Mouse (Mus musculus) liver, postnatal 0 days (tissue): ENCODE measurements around the gene Mgat4e. TPM values are rescaled to one million over a fixed set of nuclear protein-coding genes. Genes with fewer than 3 reads are reported as not detected.
"Not testable (repeated sequence)": the region's sequence is repeated elsewhere in the genome, so short reads cannot be mapped to it uniquely, and the experiment has no call there.

ENCODE experiments used
- ATAC-seq: fragments of 200-750 bp; cut with Nextera tagmentation; 2 replicates; pipeline ENCODE4 v1.8.0; 2017; ENCODE audit warnings: mild to moderate bottlenecking, moderate library complexity
- DNase-seq: peaks from one replicate; pipeline ENCODE4 v3.0.0-alpha.2; 2016
- H3K27ac ChIP-seq: fragments of 300-500 bp; sonication (generic); 2 replicates; pipeline ENCODE4 v1.5.1; 2014; ENCODE audit warnings: antibody characterized with exemption, moderate library complexity, mild to moderate bottlenecking, low read depth
- H3K27me3 ChIP-seq: fragments of 300-500 bp; sonication (generic); 2 replicates; pipeline ENCODE4 v1.6.1; 2014; ENCODE audit warnings: low read length, control low read depth, mixed read lengths; ENCODE audit not compliant: insufficient read depth
- H3K36me3 ChIP-seq: fragments of 300-500 bp; sonication (generic); replicated peaks from 2 replicates; pipeline ENCODE4 v1.6.1; 2014; ENCODE audit warnings: mild to moderate bottlenecking, control low read depth, low read length, moderate library complexity, mixed read lengths; ENCODE audit not compliant: insufficient read depth
- H3K4me1 ChIP-seq: fragments of 300-500 bp; sonication (generic); 2 replicates; pipeline ENCODE4 v1.6.1; 2014; ENCODE audit warnings: antibody characterized with exemption, mild to moderate bottlenecking, control low read depth; ENCODE audit not compliant: insufficient read depth
- H3K4me2 ChIP-seq: fragments of 300-500 bp; sonication (generic); 2 replicates; pipeline ENCODE4 v1.6.1; 2014; ENCODE audit warnings: low read depth, mild to moderate bottlenecking, low read length, moderate library complexity, mixed read lengths
- H3K4me3 ChIP-seq: fragments of 300-500 bp; sonication (generic); 2 replicates; pipeline ENCODE4 v1.5.1; 2014; ENCODE audit warnings: low read depth, low read length
- H3K9ac ChIP-seq: fragments of 300-500 bp; sonication (generic); replicated peaks from 2 replicates; pipeline ENCODE4 v1.6.1; 2014; ENCODE audit warnings: mild to moderate bottlenecking, moderate library complexity
- H3K9me3 ChIP-seq: fragments of 300-500 bp; sonication (generic); 2 replicates; pipeline ENCODE4 v1.6.1; 2016; ENCODE audit warnings: mild to moderate bottlenecking, control low read depth, low read length, mixed read lengths
- CTCF ChIP-seq: sonication (generic); IDR thresholded peaks from 2 replicates; pipeline ENCODE4 v1.5.1; 2016; ENCODE audit warnings: antibody characterized with exemption, low read depth
- EP300 ChIP-seq: IDR thresholded peaks from 2 replicates; pipeline ENCODE4 v1.6.1; 2016; ENCODE audit warnings: antibody characterized with exemption, low read depth, mild to moderate bottlenecking
- WGBS: fragments of 180-500 bp; shearing (Covaris S2); extraction: QIAGEN DNeasy Blood & Tissue Kit; methylation state at CpG from one replicate; pipeline ENCODE4 v1.1.7; 2014; ENCODE audit not compliant: insufficient replicate concordance; 5-methylcytosine and 5-hydroxymethylcytosine counted together
- polyA plus RNA-seq: library from polyadenylated mRNA; unstranded; fragments of >200 nt; fragmentation: Nextera tagmentation; extraction: Ambion mirVana; gene quantifications from 2 replicates; pipeline ENCODE4 v1.2.1, GENCODE M21; 2015

Mgat4e gene
- polyA plus RNA-seq, 1 experiment from 2014 or later: not detected

GRCm38 (mm10) chr1:134551869-134552268 is 2.4 kb upstream of the Mgat4e start:
- Histone ChIP-seq H3K27me3 (no peaks in the 10 kb centered on the region), H3K4me1 (peaks cover 13% of the 10 kb centered on the region), H3K36me3 (no peaks in the 10 kb centered on the region), H3K27ac (no peak overlapping the region), H3K4me2 (no peak overlapping the region), H3K9ac (no peak overlapping the region), H3K4me3 (no peak overlapping the region), H3K9me3 (no peaks in the 10 kb centered on the region)
- DNase-seq (no peak), ATAC-seq (no peak)
- TF ChIP-seq CTCF (no peak), EP300 (no peak)
- WGBS: 81% methylated on average over 3 of the region's 3 CpGs

- Histone ChIP-seq H3K4me2 (no peak overlapping the region), H3K4me3 (no peak overlapping the region), H3K27ac (no peak overlapping the region), H3K4me1 (no peaks in the 10 kb centered on the region), H3K9ac (no peak overlapping the region), H3K27me3 (no peaks in the 10 kb centered on the region), H3K36me3 (no peaks in the 10 kb centered on the region), H3K9me3 (no peaks in the 10 kb centered on the region)
- TF ChIP-seq CTCF: no peak
- no peak for TF ChIP-seq EP300
- ATAC-seq: no peak
- 82% methylated on average over 4 of the region's 4 CpGs for WGBS
- no peak for DNase-seq
Measured at GRCm38 (mm10) chr1:134548231-134548630, 1.3 kb downstream of the Mgat4e start.

- 0 out of 2 replicates have a peak, but pooled peaks cover 3% of the 10 kb centered on the region for H3K4me1 ChIP-seq
- no peak for TF ChIP-seq EP300
- no peak for TF ChIP-seq CTCF
Measured at GRCm38 (mm10) chr1:134540610-134541009, 8.9 kb downstream of the Mgat4e start.

GRCm38 (mm10) chr1:134535513-134535912 is 14.0 kb downstream of the Mgat4e start:
- no peak for DNase-seq
- TF ChIP-seq EP300 (no peak), CTCF (no peak)
- Histone ChIP-seq H3K4me2 (no peak overlapping the region; the same call in 1 of the 2 replicates), H3K36me3 (no peaks in the 10 kb centered on the region), H3K9me3 (no peaks in the 10 kb centered on the region), H3K4me3 (no peak overlapping the region), H3K9ac (no peak overlapping the region), H3K27ac (no peak overlapping the region), H3K27me3 (no peaks in the 10 kb centered on the region), H3K4me1 (0 out of 2 replicates have a peak, but pooled peaks cover 4% of the 10 kb centered on the region)
- ATAC-seq: no peak
- 68% methylated on average over 3 of the region's 3 CpGs for WGBS

More at GRCm38 (mm10) chr1:134540610-134541009, 8.9 kb downstream of the Mgat4e start:
- Histone ChIP-seq H3K4me3 (no peak overlapping the region), H3K27me3 (no peaks in the 10 kb centered on the region), H3K36me3 (no peaks in the 10 kb centered on the region), H3K9me3 (no peaks in the 10 kb centered on the region), H3K9ac (no peak overlapping the region), H3K27ac (no peak overlapping the region), H3K4me2 (no peak overlapping the region)
- WGBS: 88% methylated on average over 10 of the region's 10 CpGs
- no peak for DNase-seq
- no peak for ATAC-seq

- no peak for ATAC-seq
- no peak for TF ChIP-seq EP300
- TF ChIP-seq CTCF: no peak
- H3K27ac ChIP-seq: no peak overlapping the region
- H3K4me2 ChIP-seq: no peak overlapping the region
- H3K4me3 ChIP-seq: no peak overlapping the region
- H3K9me3 ChIP-seq: no peaks in the 10 kb centered on the region
- 95% methylated on average over 1 of the region's 1 CpGs for WGBS
- H3K27me3 ChIP-seq: no peaks in the 10 kb centered on the region
- no peak for DNase-seq
- H3K4me1 ChIP-seq: peaks cover 6% of the 10 kb centered on the region; the same call in 1 of the 2 replicates
- H3K9ac ChIP-seq: no peak overlapping the region
- no peaks in the 10 kb centered on the region for H3K36me3 ChIP-seq
Measured at GRCm38 (mm10) chr1:134535054-134535453, 14.4 kb downstream of the Mgat4e start.

GRCm38 (mm10) chr1:134533710-134534109 is 15.8 kb downstream of the Mgat4e start:
- not testable (repeated sequence) for DNase-seq, H3K9me3 ChIP-seq, H3K27me3 ChIP-seq, H3K4me3 ChIP-seq, H3K4me2 ChIP-seq, H3K27ac ChIP-seq, H3K36me3 ChIP-seq, ATAC-seq, H3K4me1 ChIP-seq, H3K9ac ChIP-seq
- 95% methylated on average over 10 of the region's 10 CpGs for WGBS

GRCm38 (mm10) chr1:134530618-134531017 is 18.9 kb downstream of the Mgat4e start:
- TF ChIP-seq CTCF: no peak
- TF ChIP-seq EP300: no peak
- Histone ChIP-seq H3K9ac (no peak overlapping the region), H3K27ac (no peak overlapping the region), H3K4me1 (peaks cover 11% of the 10 kb centered on the region; the same call in 1 of the 2 replicates), H3K9me3 (no peaks in the 10 kb centered on the region), H3K36me3 (no peaks in the 10 kb centered on the region), H3K4me3 (no peak overlapping the region), H3K4me2 (no peak overlapping the region), H3K27me3 (no peaks in the 10 kb centered on the region)
- ATAC-seq: no peak
- DNase-seq: no peak
- WGBS: 76% methylated on average over 6 of the region's 6 CpGs
